Mouse (Mus musculus): Measurements from ENCODE around the gene Shc2.

Gene Shc2

DNA sequence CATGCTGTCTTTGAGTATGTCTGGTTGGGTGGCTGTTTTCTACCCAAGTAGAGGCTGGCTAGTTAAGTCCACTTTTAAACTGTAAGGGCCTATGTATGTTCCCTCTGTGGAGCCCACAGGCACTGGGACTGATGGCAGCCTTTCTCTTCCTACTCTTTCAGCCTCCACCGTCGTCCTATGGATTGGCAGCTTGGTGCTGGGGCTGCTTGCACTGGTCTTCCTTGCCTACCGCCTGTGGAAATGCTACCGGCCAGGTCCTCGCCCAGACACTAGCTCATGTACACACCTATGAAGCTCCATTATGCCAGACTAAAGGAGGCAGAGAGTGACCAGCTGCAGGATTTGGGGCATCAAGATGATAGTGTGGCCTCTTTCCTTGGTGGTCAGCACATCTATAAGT is 30.4 kb upstream of the Shc2 start:
- no peak for DNase-seq

DNA sequence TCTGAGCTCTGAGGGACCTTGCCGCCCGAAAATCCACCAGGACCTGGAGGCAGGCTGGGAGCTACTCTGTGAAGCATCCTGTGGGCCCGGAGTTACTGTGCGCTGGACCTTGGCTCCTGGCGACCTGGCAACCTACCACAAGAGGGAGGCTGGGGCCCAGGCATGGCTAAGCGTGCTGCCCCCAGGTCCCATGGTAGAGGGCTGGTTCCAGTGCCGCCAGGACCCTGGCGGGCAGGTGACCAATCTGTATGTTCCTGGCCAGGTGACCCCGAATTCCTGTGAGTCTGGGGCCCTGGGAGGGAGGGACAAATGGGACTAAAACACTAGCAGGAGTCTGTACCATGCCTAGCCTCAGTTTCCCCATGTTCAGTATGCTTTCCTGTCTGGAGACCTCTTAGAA is 28.8 kb upstream of the Shc2 start:
- DNase-seq: no peak

DNA sequence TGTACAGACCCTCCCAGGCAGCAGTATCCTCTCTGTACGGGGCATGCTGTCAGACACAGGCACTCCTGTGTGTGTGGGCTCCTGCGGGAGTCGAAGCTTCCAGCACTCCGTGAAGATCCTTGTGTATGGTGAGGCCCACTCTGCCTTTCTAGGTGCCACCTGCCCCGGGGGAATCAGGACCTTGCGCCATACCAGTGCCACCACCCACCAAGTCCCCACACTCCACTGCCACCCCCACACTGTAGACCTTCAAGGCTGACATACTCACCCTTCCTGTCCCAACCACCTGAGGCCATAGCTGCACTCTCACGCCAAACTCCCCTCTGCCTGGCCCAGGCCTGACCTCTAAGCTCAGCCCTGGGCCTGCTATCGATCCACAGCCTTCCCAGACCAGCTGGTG is 27.3 kb upstream of the Shc2 start:
- DNase-seq: no peak

DNA sequence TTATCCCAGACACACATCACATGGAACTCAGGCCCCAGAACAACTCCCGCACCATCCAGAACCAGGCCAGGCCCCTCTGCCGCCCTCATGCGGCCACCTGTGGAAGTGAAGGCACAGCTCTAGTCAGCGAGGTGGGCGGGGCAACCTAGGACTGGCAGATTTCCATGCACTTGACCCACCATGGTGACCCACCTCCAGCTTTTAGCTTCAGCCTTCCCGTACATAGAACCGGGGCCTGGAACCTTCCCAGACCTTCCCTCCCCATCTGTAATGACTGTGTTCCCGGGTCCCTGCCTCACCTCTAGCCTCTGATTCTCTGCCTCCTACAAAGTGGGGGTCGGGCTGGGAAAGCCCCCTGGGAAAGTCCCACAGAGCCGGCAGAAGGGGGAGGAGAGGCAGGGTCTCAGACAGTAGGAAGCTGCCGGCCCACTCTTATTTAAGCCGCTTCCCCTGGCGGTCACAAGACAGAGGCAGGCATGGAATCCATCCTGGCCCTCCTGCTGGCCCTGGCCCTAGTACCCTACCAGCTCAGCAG is 26.5 kb upstream of the Shc2 start, which contains the start of gene Madcam1:
TSS of gene Madcam1 (plus strand) at position 429 of the 535 bp plus-strand sequence.
- peak; percentile 80 for DNase-seq

DNA sequence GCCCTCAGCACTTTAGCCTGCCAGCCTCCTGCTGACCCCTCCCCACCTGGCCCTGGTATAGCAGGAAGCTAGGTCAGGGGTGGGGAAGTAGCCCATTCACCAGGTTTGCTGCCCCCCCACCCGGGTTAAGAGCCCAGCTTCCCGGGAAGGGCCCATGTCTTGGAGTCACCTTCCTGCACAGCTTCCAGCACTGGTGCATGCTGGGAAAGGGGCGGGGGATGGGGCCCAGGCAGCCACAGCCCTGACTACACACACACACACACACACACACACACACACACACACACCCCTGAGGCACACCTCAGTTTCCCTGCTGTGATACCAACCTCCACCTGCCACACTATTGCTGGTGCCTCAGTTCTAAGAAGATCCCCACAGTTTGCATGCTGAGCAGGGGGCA is 24.1 kb upstream of the Shc2 start:
- no peak for DNase-seq

DNA sequence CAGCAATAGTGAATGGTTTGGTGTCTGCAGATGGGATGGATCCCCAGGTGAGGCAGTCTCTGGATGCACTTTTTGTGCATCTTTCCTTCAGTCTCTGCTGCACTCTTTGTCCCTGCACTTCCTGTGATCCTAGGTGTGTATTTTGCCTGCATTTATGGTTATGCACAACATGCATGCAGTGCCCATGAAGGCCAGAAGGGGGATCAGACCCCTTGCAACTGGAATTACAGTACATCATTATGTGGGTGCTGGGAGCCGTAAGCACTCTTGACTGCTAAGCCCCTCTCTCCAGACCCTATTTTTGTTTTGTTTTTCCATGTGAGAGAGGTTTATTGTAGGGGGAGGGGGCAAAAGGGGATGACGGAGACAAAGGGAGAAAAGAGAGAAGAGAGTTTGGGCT is 22.6 kb upstream of the Shc2 start:
- DNase-seq: no peak

DNA sequence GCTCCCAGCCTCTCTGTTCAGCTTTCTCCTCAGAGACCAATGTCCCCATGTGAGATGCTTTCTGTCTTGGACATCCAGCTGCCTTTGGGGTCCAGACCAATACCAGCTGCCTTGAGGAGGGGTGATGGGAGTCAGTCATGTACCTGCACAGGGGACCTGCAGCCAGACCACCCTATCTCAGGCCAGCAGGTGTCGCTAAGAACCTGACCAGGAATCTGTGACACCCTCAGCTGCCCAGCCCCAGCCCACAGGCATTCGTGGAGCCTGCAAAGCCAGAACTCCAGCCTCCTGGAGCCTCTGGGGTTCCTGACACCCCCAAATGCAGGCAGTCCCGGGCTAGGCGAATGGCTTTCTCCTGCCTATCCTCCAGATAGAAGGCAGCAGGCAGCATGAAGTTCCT is 21.1 kb upstream of the Shc2 start:
- DNase-seq: peak; percentile 49

DNA sequence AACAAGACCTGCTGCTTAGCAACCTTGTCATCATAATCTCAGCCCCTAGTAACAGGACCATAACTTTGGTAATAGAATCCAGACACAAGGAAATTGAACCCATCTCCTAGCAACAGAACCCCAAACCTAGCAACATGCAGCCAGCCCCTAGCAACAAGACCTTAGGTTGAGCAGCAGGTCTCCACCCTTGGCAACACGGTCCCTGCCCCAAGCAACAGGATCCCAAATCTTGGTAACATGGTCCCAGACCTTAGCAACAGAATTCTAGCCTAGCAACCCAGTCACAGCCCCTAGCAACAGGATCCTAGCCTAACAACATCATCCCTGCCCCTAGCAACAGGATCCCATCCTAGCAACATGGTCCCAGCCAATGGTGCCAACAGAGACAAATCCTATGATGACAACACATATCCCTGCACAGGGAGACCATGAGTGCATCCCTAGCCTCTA is 17.3 kb upstream of the Shc2 start:
- no peak for DNase-seq

DNA sequence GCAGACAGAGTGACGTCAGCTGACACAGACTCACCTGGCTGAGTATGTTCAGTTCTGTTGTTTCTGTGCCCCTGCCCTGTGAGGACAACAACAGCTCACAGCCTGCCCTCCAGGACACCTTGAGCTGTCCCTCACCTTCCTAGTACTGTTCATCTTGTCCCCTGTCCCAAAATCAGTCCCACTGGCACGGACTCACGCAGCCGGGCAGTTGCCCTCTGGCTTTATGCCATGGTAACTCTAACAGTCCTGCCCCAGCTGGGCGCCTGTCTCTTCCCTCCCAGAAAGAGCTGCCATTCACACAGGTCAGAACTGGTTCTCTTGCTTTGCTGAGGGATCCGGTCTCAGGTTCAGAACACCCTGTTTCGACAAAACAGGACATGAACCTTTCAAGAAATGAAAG is 15.1 kb upstream of the Shc2 start:
- no peak for DNase-seq

DNA sequence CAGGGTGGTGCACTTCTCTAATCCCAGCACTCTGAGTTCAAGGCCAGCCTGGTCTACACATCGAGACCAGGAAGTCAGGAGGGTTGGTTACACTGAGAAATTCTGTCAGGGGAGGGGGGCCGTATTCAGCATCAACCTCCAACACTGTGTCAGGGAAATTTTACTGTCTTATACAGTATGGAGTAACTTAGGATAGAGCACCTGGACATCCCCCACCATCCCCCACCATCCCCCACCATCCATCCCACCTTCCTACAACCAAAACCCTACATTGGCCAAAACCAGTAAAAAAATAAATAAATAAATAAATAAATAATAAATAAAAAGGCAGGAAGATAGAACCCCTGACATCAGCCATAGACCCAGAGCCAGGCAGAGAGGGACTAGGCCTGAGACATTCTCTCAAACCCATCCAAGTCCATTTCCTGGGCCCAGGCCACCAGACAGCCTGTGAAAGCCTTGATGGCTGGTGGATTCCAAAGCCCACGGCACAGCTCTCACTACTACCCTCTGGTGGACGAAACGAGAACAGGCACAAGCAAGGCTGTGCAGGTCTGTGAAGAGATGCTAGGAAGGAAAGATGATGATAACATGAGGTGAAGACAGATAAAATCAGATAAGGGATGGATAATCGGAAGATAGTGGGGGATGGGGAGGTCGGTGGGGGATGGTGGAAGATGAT is 11.5 kb upstream of the Shc2 start:
- DNase-seq: peak; percentile 71

DNA sequence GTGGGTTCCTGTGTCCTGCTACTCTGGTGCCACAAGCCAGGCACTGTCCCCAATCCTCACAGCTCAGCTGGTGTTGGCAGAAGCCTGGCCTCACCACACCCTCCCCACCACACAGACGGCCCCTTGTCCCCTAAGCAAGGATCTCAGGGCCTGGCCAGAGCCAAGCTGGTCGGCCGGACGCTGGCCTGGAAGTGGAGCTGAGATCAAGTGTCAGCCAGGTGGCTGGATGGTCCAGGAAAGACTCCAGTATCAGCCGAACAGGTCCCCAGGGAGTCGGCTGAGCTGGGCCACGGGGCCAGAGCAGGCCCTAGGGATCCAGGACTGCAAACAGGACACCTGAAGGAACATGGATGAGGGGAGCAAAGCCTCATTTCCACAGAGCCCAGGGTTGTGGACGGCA is 8.0 kb upstream of the Shc2 start, which contains the start of gene Odf3l2:
TSS of gene Odf3l2 (minus strand) at position 28 of the 400 bp plus-strand sequence.
- DNase-seq: no peak

DNA sequence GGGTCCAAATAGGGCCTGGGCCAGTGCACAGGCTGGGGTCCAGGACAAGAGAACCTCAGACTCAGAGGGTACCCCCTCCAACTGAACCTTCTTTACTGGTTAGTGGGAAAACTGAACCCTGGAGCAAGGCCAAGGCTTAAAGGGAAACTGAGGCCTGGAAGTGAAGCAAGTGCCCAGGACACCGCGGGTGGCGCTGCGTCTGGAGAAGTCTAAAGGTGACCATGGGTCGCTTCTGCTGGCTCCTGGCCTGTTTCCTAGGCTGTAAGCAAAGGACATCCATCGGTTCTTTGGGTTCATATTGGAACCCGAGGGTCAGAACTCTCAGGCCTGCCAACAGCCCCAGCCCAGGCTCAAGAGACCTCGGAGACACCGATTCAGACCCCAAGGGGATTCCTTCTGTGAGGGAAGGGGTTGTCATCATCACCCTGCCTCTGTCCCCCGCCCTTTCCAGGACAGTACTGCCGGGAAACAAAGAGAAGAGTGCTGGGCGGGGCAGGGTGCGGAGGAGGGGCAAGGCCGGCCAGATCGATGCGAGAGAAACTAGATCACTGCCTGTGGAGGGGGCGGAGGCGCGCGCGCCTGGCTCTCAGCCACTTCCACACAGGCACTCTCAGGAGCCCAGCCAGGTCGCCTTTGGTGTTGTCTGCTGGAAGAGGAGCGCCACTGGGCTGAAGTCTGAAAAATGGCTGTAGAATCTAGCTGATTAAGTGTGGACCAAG is 927 bp upstream of the Shc2 start:
- DNase-seq: peak; percentile 23

DNA sequence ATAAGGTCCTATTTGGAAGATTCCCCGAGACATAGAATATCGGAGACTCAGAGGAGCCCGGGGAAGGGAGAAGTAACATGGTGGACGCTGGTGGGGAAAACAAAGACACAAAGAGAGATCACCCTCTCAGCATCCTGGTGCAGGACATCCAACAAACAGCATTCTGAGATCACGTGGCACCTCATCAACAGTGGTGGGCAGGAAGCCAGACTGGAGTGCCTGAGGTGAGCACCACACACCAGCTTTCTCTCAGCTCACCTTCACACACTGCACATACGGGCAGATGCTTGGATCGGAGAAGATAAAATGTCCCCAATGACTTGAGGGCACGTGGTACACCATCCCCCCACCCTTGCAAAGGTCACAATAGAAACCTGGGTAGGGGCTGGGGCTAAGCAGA is 1.4 kb downstream of the Shc2 start:
- DNase-seq: no peak

DNA sequence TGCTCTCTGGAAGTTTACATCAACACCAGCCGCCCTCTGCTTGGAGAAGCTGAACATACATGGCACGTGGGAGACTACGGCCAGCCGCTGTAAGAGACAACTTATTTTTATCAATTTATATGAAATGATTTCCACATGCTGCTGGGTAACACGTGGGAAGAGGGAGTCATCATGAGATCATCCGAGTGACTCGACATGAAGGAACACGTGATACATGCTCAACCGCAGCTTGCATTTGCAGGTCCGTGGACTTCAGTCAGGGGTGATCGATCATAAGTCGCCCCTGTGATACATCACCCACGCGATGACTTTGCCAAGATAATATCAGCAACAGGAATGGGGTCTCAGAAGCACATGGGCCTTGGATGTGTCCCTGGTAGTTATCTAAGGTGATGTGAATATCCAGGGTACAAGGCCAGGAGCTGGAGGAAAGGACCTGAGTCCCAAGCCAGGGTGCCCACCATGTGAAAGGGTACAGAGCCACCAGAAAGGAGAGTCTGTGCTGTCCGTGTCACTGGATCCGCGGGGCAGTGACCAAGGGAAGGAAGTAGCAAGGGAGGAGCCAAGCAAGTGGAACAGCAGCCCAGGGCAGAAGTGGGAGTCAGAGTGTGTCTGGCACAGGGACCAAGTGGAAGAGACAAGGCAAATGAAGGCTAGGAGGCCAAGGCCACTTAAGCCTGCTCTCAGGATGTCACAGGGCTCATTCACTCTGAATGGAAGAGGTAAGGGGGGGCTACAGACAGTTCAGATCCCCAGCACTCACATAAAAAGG is 4.5 kb downstream of the Shc2 start:
- DNase-seq: no peak

DNA sequence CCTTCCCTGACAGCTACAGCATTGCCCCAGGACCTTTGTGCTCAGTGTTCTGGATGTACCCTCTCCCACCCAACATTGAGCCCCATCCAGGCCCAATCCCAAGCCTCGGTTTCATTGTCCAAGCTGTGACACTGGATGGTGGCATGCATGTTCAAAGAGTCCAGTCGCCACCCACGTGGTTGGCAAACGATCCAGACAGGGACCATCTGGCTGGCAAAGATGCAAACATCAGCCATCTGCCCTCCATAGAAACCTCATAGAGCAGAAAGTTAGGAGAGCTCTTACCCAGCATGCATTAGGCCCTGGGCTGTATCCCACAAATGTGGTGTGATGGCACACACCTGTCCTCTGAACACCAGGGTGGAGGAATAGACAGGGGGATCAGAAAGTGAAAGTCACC is 6.3 kb downstream of the Shc2 start:
- DNase-seq: no peak

DNA sequence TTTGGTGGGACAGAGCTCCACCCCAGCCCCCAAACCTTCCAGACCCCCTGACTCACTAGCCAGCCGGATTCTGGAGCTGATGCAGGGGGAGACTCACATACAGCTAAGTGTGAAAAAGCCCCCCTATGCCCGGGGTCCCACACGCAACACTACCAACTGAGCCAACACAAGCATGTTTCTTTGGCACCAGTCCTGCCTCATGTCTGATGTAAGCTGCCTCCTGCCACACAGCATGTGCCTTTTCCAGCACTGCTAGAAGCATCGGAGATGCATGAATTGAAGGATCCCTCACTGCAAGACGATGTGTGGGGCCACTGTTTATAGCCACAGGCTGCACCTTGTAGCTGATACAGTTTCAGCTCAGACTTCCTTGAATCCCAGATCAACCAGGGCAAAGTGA is 9.3 kb downstream of the Shc2 start:
- DNase-seq: no peak

DNA sequence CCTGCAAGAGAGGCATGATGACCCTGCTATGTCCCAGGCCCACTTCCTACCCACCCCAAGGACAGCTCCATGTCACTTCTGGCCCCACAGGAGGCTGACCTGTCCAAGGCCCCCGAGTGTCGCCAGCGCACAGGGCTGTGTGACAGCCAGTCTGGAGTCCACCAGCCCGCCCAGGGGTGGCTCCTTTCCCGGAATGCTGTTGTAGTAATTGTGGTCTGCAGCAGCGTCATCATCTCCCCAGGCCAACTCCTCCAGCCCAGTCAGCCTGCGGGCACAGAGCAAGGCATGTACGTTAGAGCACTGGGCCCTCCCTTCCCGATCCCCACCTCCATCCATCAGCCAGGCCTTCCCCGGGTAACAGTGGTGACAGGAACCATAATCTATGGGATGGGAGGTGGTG is 11.6 kb downstream of the Shc2 start:
- no peak for DNase-seq

DNA sequence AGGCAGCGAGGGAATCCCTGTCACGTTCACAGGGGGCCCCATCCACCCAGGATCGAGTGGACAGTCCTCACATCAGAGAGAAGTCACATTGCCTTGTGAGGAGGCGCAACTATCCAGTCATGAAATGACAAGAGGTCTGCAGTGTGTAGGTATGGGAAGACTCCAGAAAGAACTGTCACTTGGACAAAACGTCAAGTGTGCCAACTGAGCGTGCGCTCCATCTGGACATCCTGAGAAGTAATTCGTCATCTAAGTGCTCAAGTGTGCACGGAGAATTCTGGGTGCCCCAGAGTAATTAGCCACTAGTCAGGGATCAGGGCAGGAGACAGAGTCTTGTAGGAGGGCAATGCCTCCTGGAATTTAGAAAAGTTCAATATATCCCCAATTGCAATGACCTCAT is 12.3 kb downstream of the Shc2 start:
- no peak for DNase-seq

DNA sequence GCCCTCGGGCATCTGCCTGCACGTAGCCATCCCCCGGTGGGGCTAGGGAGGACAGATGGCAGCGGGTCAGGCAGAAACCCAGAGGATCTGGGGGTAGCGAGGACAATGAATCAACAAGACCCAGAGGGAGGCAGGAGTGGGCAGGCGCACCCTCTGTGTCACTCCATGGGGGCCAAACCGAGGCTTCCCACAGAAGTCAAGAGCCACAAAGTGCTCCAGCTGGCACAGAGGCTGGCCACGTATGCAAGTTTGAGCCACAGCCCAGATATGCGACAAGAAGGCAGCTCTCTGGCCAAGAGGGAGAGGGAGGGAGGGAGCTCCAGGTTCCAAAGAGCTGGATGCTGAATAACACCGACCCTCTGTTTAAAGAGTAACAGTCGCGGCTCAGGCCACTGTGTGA is 13.8 kb downstream of the Shc2 start:
- DNase-seq: no peak

DNA sequence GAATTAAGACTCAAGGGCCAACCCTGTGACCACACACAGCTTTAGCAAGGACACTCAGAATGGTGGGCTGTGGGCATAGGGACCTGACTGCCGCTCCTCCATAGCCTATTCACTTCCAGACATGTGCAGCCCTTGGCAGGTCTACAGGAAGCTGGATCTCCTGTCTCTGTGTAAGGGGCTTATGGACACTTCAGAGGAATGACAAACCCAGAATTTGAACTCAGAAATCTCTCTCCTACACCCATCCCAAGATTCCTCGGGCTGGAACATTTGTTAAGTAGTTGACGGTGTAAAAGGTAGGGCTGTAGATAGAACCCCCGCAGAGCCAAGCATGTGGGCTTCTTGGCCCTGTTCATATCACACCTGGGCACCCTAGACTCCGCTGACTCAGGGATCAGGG is 21.3 kb downstream of the Shc2 start:
- no peak for DNase-seq

DNA sequence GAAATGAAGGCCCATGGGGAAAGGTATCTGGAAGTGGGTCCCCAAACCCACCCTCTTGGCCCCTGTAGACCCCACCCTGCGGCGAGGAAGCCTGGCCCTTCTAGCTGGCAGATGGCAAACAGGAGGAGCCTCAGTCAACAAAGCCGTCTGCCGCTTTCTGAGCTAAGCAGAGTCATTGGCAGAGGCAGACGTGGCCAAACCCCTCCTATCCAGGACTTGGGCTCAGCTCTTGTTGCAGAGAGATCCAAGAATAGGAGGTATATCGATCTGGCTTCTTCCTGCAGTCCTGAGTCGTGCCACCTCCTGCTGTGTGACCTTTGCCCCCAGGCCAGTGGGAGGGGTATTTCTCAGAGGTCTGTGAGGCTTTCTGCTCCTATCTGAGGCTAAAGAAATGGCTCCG is 21.9 kb downstream of the Shc2 start:
- no peak for DNase-seq

DNA sequence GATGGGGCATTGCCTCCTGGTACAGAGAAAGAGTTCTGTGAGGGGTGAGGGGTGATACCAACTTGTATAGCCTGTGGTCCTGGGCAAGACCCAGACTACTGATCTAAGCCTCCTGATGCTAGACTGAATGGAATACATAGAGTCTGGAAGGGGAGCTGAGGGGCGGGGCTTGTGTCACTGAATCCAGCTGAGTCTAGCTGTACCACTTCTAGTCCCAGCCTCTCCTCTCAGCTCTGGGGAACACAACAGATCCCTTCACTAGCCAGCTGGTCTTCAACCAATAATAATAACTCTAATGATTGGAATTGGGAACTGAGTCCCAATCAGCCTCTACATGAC is 23.4 kb downstream of the Shc2 start:
- DNase-seq: no peak

DNA sequence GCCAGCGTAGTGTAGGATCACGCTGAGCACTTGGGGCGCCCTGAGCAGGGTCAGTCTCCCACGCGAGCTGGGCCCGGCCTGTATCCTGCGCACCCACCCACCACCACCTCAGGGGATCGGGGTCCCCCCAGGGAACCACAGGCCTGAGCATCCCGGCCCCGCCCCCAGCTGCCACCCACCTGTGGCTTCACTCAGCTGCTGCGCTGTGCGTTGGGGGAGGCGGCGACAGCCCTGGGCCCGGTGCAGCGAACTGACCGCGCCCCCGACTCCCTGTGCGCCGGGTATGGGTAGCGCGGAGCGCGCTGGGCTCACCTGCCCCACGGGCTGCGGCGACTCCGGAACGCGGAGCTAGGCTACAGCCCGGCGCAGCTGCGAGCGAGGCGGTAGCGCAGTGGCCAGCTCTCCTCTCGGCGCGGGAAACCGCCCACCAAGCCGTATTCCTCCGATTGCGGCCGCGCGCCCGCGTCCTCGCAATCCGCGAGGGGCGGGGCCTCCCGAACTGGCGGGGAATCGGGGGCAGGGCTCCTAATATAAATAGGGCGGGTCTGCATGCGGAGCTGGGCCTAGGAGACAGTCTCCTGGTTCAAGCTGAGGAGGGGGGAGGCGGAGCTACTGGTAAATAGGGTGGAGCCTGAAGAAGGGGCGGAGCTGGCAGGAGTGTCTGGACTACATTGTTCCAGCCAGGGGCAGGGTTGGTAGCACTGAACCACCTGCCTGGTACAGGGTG is 24.0 kb downstream of the Shc2 start, which contains the start of gene C2cd4c:
TSS of gene C2cd4c (minus strand) at position 448 of the 727 bp plus-strand sequence.
- DNase-seq: peak; percentile 71

All from liver (tissue).